Mouse (Mus musculus): ENCODE measurements at regions not wholly inside any gene's neighbourhood (a gene's known extent, or its start where the extent isn't known, plus 50 kb on each side); places are given as distances from the start of the nearest gene placed in this dataset.

- Histone ChIP-seq H3K9me3 (ENCODE audit: control insufficient read depth, low read length) (no peaks in the 10 kb centered on the region), H3K36me3 (ENCODE audit: control insufficient read depth, insufficient read depth, low read length) (no peaks in the 10 kb centered on the region), H3K27me3 (ENCODE audit: control insufficient read depth, insufficient read depth, low read length) (no peaks in the 10 kb centered on the region), H3K4me1 (ENCODE audit: control insufficient read depth, insufficient read depth, low read length) (no peaks in the 10 kb centered on the region), H3K27ac (replicated peaks; ENCODE audit: low read depth, low read length) (no peak overlapping the region), H3K9ac (replicated peaks; ENCODE audit: low read length) (no peak overlapping the region), H3K4me3 (replicated peaks; ENCODE audit: low read depth, low read length) (no peak overlapping the region), H3K4me2 (ENCODE audit: low read length) (no peak overlapping the region)
- ATAC-seq (ENCODE audit: low FRiP score, low TSS enrichment) (no peak), DNase-seq (no peak)
- WGBS: 74% methylated on average over 3 of the region's 3 CpGs
Measured at GRCm38 (mm10) chr2:131696307-131696706, 134.2 kb upstream of the Adra1d start.

GRCm38 (mm10) chr2:131689996-131690395, 127.9 kb upstream of the Adra1d start:
- Histone ChIP-seq H3K27me3 (ENCODE audit: control insufficient read depth, insufficient read depth, low read length) (no peaks in the 10 kb centered on the region), H3K4me3 (replicated peaks; ENCODE audit: low read depth, low read length) (no peak overlapping the region), H3K9me3 (ENCODE audit: control insufficient read depth, low read length) (no peaks in the 10 kb centered on the region), H3K9ac (replicated peaks; ENCODE audit: low read length) (no peak overlapping the region), H3K4me2 (ENCODE audit: low read length) (no peak overlapping the region), H3K4me1 (ENCODE audit: control insufficient read depth, insufficient read depth, low read length) (no peaks in the 10 kb centered on the region), H3K36me3 (ENCODE audit: control insufficient read depth, insufficient read depth, low read length) (no peaks in the 10 kb centered on the region), H3K27ac (replicated peaks; ENCODE audit: low read depth, low read length) (no peak overlapping the region)
- WGBS: 77% methylated on average over 6 of the region's 6 CpGs
- ATAC-seq (ENCODE audit: low FRiP score, low TSS enrichment): no peak
- DNase-seq: no peak

GRCm38 (mm10) chr2:131688282-131688681, 126.2 kb upstream of the Adra1d start:
- Histone ChIP-seq H3K27me3 (ENCODE audit: control insufficient read depth, insufficient read depth, low read length) (no peaks in the 10 kb centered on the region), H3K4me2 (ENCODE audit: low read length) (no peak overlapping the region), H3K4me3 (replicated peaks; ENCODE audit: low read depth, low read length) (no peak overlapping the region), H3K9me3 (ENCODE audit: control insufficient read depth, low read length) (no peaks in the 10 kb centered on the region), H3K27ac (replicated peaks; ENCODE audit: low read depth, low read length) (no peak overlapping the region), H3K9ac (replicated peaks; ENCODE audit: low read length) (no peak overlapping the region), H3K4me1 (ENCODE audit: control insufficient read depth, insufficient read depth, low read length) (no peaks in the 10 kb centered on the region), H3K36me3 (ENCODE audit: control insufficient read depth, insufficient read depth, low read length) (no peaks in the 10 kb centered on the region)
- ATAC-seq (ENCODE audit: low FRiP score, low TSS enrichment) (no peak), DNase-seq (no peak)
- WGBS: 90% methylated on average over 2 of the region's 2 CpGs

GRCm38 (mm10) chr2:131687449-131687848, 125.4 kb upstream of the Adra1d start:
- ATAC-seq (ENCODE audit: low FRiP score, low TSS enrichment) (no peak), DNase-seq (no peak)
- Histone ChIP-seq H3K4me3 (replicated peaks; ENCODE audit: low read depth, low read length) (no peak overlapping the region), H3K36me3 (ENCODE audit: control insufficient read depth, insufficient read depth, low read length) (no peaks in the 10 kb centered on the region), H3K4me2 (ENCODE audit: low read length) (no peak overlapping the region), H3K4me1 (ENCODE audit: control insufficient read depth, insufficient read depth, low read length) (no peaks in the 10 kb centered on the region), H3K27me3 (ENCODE audit: control insufficient read depth, insufficient read depth, low read length) (no peaks in the 10 kb centered on the region), H3K9me3 (ENCODE audit: control insufficient read depth, low read length) (no peaks in the 10 kb centered on the region), H3K9ac (replicated peaks; ENCODE audit: low read length) (no peak overlapping the region), H3K27ac (replicated peaks; ENCODE audit: low read depth, low read length) (no peak overlapping the region)
- 87% methylated on average over 2 of the region's 2 CpGs for WGBS

GRCm38 (mm10) chr2:131686748-131687147, 124.7 kb upstream of the Adra1d start:
- ATAC-seq (ENCODE audit: low FRiP score, low TSS enrichment) (no peak), DNase-seq (peak; percentile 45)
- H3K9me3 ChIP-seq (ENCODE audit: control insufficient read depth, low read length): no peaks in the 10 kb centered on the region
- 78% methylated on average over 2 of the region's 2 CpGs for WGBS
- H3K4me1 ChIP-seq (ENCODE audit: control insufficient read depth, insufficient read depth, low read length): no peaks in the 10 kb centered on the region
- H3K4me3 ChIP-seq (replicated peaks; ENCODE audit: low read depth, low read length): no peak overlapping the region
- no peaks in the 10 kb centered on the region for H3K36me3 ChIP-seq (ENCODE audit: control insufficient read depth, insufficient read depth, low read length)
- no peak overlapping the region for H3K4me2 ChIP-seq (ENCODE audit: low read length)
- no peak overlapping the region for H3K27ac ChIP-seq (replicated peaks; ENCODE audit: low read depth, low read length)
- H3K27me3 ChIP-seq (ENCODE audit: control insufficient read depth, insufficient read depth, low read length): no peaks in the 10 kb centered on the region
- no peak overlapping the region for H3K9ac ChIP-seq (replicated peaks; ENCODE audit: low read length)

- ATAC-seq (ENCODE audit: low FRiP score, low TSS enrichment) (no peak), DNase-seq (no peak)
- WGBS: 82% methylated on average over 3 of the region's 3 CpGs
- no peaks in the 10 kb centered on the region for H3K9me3 ChIP-seq (ENCODE audit: control insufficient read depth, low read length)
- H3K4me3 ChIP-seq (replicated peaks; ENCODE audit: low read depth, low read length): no peak overlapping the region
- H3K27ac ChIP-seq (replicated peaks; ENCODE audit: low read depth, low read length): no peak overlapping the region
- H3K9ac ChIP-seq (replicated peaks; ENCODE audit: low read length): no peak overlapping the region
- H3K27me3 ChIP-seq (ENCODE audit: control insufficient read depth, insufficient read depth, low read length): no peaks in the 10 kb centered on the region
- H3K4me2 ChIP-seq (ENCODE audit: low read length): no peak overlapping the region
- no peaks in the 10 kb centered on the region for H3K4me1 ChIP-seq (ENCODE audit: control insufficient read depth, insufficient read depth, low read length)
- H3K36me3 ChIP-seq (ENCODE audit: control insufficient read depth, insufficient read depth, low read length): no peaks in the 10 kb centered on the region
Measured at GRCm38 (mm10) chr2:131685326-131685725, 123.2 kb upstream of the Adra1d start.

GRCm38 (mm10) chr2:131683734-131684133, 121.7 kb upstream of the Adra1d start:
- 86% methylated on average over 2 of the region's 2 CpGs for WGBS

GRCm38 (mm10) chr2:131678484-131678883, 116.4 kb upstream of the Adra1d start:
- H3K9me3 ChIP-seq (ENCODE audit: control insufficient read depth, low read length): no peaks in the 10 kb centered on the region
- H3K27ac ChIP-seq (replicated peaks; ENCODE audit: low read depth, low read length): no peak overlapping the region
- no peak for ATAC-seq (ENCODE audit: low FRiP score, low TSS enrichment)
- H3K36me3 ChIP-seq (ENCODE audit: control insufficient read depth, insufficient read depth, low read length): no peaks in the 10 kb centered on the region
- H3K4me2 ChIP-seq (ENCODE audit: low read length): no peak overlapping the region
- no peak overlapping the region for H3K4me3 ChIP-seq (replicated peaks; ENCODE audit: low read depth, low read length)
- no peak for DNase-seq
- 86% methylated on average over 2 of the region's 2 CpGs for WGBS
- H3K9ac ChIP-seq (replicated peaks; ENCODE audit: low read length): no peak overlapping the region
- no peaks in the 10 kb centered on the region for H3K27me3 ChIP-seq (ENCODE audit: control insufficient read depth, insufficient read depth, low read length)
- H3K4me1 ChIP-seq (ENCODE audit: control insufficient read depth, insufficient read depth, low read length): no peaks in the 10 kb centered on the region

More at GRCm38 (mm10) chr2:131683734-131684133, 121.7 kb upstream of the Adra1d start:
- no peak overlapping the region for H3K4me3 ChIP-seq (replicated peaks; ENCODE audit: low read depth, low read length)
- ATAC-seq (ENCODE audit: low FRiP score, low TSS enrichment) (no peak), DNase-seq (no peak)
- H3K9ac ChIP-seq (replicated peaks; ENCODE audit: low read length): no peak overlapping the region
- H3K9me3 ChIP-seq (ENCODE audit: control insufficient read depth, low read length): no peaks in the 10 kb centered on the region
- H3K4me1 ChIP-seq (ENCODE audit: control insufficient read depth, insufficient read depth, low read length): no peaks in the 10 kb centered on the region
- no peak overlapping the region for H3K4me2 ChIP-seq (ENCODE audit: low read length)
- no peaks in the 10 kb centered on the region for H3K27me3 ChIP-seq (ENCODE audit: control insufficient read depth, insufficient read depth, low read length)
- no peak overlapping the region for H3K27ac ChIP-seq (replicated peaks; ENCODE audit: low read depth, low read length)
- H3K36me3 ChIP-seq (ENCODE audit: control insufficient read depth, insufficient read depth, low read length): no peaks in the 10 kb centered on the region

GRCm38 (mm10) chr2:131676736-131677135, 114.7 kb upstream of the Adra1d start:
- DNase-seq (no peak), ATAC-seq (ENCODE audit: low FRiP score, low TSS enrichment) (no peak)
- Histone ChIP-seq H3K9ac (replicated peaks; ENCODE audit: low read length) (no peak overlapping the region), H3K4me1 (ENCODE audit: control insufficient read depth, insufficient read depth, low read length) (no peaks in the 10 kb centered on the region), H3K36me3 (ENCODE audit: control insufficient read depth, insufficient read depth, low read length) (no peaks in the 10 kb centered on the region), H3K9me3 (ENCODE audit: control insufficient read depth, low read length) (no peaks in the 10 kb centered on the region), H3K27ac (replicated peaks; ENCODE audit: low read depth, low read length) (no peak overlapping the region), H3K27me3 (ENCODE audit: control insufficient read depth, insufficient read depth, low read length) (no peaks in the 10 kb centered on the region), H3K4me3 (replicated peaks; ENCODE audit: low read depth, low read length) (no peak overlapping the region), H3K4me2 (ENCODE audit: low read length) (no peak overlapping the region)
- 82% methylated on average over 1 of the region's 1 CpGs for WGBS
